Mouse (Mus musculus) thymus, adult 2 months (tissue): Measurements from ENCODE around the gene Pvalb. TPM values are rescaled to one million over a fixed set of nuclear protein-coding genes. Genes with fewer than 3 reads are reported as not detected.

Experiments used
- DNase-seq: peaks from one replicate; pipeline ENCODE4 v3.0.0; 2021
- H3K27ac ChIP-seq: fragments of 200-500 bp; 2 replicates; pipeline ENCODE4 v1.5.1; 2012; ENCODE audit warnings: low read length, control low read depth; ENCODE audit not compliant: control insufficient read depth, insufficient read depth
- H3K27me3 ChIP-seq: fragments of 200-500 bp; 2 replicates; pipeline ENCODE4 v1.6.1; 2012; ENCODE audit warnings: mild to moderate bottlenecking, low read length, moderate library complexity, mixed read lengths; ENCODE audit not compliant: control insufficient read depth, insufficient read depth
- H3K36me3 ChIP-seq: fragments of 200-500 bp; 2 replicates; pipeline ENCODE4 v1.6.1; 2012; ENCODE audit warnings: mild to moderate bottlenecking, low read length, moderate library complexity; ENCODE audit not compliant: control insufficient read depth, insufficient read depth
- H3K4me1 ChIP-seq: fragments of 200-500 bp; replicated peaks from 2 replicates; pipeline ENCODE4 v1.6.1; 2012; ENCODE audit warnings: low read length; ENCODE audit not compliant: control insufficient read depth, insufficient read depth
- H3K4me3 ChIP-seq: fragments of 200-500 bp; 2 replicates; pipeline ENCODE4 v1.5.1; 2012; ENCODE audit warnings: mild to moderate bottlenecking, low read length, control low read depth, moderate library complexity; ENCODE audit not compliant: control insufficient read depth, insufficient read depth
- CTCF ChIP-seq: fragments of 200-500 bp; IDR thresholded peaks from 2 replicates; pipeline ENCODE4 v1.5.1; 2012; ENCODE audit warnings: mild to moderate bottlenecking, control low read depth, low read length, moderate library complexity, borderline replicate concordance; ENCODE audit not compliant: control insufficient read depth, poor library complexity, insufficient read depth; ENCODE audit errors: extremely low read depth
- POLR2A ChIP-seq: fragments of 200-500 bp; IDR thresholded peaks from 2 replicates; pipeline ENCODE4 v1.6.1; 2012; ENCODE audit warnings: mild to moderate bottlenecking, low read length, control low read depth, moderate library complexity; ENCODE audit not compliant: control insufficient read depth, poor library complexity, insufficient read depth; ENCODE audit errors: extremely low read depth
- WGBS: fragments of 180-500 bp; shearing (Covaris S2); methylation state at CpG from one replicate; pipeline ENCODE4 v1.1.7; 2018; 5-methylcytosine and 5-hydroxymethylcytosine counted together
- polyA plus RNA-seq: library from polyadenylated mRNA; depleted of rRNA; stranded (reverse); fragments of >200 nt; gene quantifications from 2 replicates; pipeline ENCODE4 v1.2.3, GENCODE M21; 2012

Pvalb gene
- polyA plus RNA-seq, 1 experiment: 0.71 TPM

DNA sequence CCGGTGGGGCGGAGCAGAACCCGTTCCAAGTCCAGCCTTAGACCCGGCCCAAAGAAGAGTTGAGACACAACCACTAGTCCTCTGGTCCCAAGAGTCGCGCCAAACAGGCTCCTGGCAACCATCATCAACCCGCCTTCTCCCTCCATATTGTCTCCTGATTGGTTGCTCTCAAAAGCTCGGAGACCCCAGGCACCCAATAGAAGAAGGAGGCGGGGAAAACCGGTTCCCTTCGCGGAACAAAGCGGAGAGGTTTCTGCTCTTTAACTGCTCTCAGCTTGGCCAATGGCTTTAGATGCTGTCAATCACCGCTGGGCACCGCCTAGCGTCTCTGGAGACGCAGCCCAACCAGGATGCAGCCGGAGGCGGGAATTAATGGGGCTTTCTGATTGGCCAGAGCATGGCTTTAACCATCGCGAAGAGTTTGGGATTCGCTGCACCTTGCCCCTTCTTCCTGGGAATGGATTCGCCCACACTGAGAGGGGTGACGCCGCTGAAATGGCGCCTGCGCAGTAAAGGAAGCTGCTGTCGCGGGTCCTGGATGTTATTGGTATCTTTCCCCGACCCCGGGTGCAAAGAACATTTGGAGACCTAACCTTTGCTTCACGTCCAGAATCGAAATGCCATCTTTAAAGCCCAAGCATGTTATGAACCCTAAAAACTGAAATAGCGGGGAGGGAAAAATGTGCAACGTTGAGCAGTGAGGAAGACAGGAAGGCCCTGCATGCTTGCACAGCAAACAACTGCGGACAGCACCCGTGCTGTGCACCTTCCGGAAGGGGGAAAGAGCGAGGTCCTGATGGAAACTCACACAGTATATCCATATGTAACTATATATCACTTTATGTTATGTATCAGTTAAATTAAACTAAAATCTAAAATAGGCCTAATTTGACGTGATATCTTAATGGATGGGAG lies 32.0 kb downstream of the Pvalb start, which contains the start of gene Ift27:
Gene Ift27, minus strand, starts transcription at position 136 of the 915 bp plus-strand sequence.
- no peaks in the 10 kb centered on the region for H3K36me3 ChIP-seq
- peak within 1 kb of the TSS; percentile 51 for H3K27ac ChIP-seq
- 2% methylated on average over 40 of the region's 40 CpGs for WGBS
- H3K4me1 ChIP-seq: peaks cover 36% of the 10 kb centered on the region
- H3K27me3 ChIP-seq: no peaks in the 10 kb centered on the region
- peak; percentile 97 for DNase-seq
- TF ChIP-seq CTCF (peak; percentile 53; the same call in 1 of the 2 replicates), POLR2A (peak; percentile 62)
- peak within 1 kb of the TSS; percentile 66 for H3K4me3 ChIP-seq

DNA sequence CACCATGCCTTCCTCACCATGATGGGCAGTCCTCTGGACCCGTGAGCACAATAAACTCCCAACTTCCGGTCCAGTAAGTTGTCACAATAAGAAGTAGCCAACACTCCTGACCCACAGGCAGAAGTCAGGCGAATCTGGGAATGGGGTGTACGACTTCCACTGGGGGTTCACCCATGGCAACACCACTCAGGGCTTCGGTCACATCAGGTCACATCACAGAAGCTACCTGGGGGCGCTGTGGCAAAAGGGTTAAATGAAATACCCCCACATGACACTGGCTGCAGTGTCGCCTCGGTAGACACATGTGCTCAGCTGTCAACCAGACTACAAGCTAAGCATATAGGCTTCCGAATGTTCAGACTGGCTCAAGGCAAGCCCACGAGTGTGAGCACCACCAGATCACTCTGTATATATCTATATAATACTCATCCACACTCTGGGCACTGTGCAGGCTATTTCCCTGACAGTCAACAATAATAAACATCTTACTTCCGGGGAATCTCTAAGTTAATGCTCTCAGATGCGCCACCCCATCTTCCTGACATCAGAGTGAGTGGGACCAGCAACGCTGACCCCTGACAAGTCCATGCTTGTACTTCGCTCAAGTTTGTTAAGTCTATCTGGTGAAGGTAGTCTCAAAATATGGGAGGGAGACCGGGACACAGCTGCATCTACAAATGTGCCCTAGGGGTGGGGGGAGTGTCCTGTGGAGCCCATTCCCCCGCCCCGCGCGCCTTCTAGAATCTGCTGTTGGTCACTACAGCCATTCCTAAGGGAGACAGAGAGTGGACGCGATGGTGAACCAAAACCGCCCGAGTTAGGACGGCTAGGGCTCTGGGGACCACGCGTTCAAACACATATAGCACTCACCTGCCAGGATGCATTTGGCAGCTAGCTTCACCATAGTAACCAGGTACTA lies 33.0 kb downstream of the Pvalb start:
- peak overlapping the region; percentile 48; the same call in 1 of the 2 replicates for H3K27ac ChIP-seq
- DNase-seq: peak; percentile 15
- H3K4me3 ChIP-seq: peak overlapping the region; percentile 66
- TF ChIP-seq CTCF: no peak
- no peak for TF ChIP-seq POLR2A
- no peaks in the 10 kb centered on the region for H3K27me3 ChIP-seq
- 27% methylated on average over 26 of the region's 26 CpGs for WGBS
- H3K4me1 ChIP-seq: peaks cover 36% of the 10 kb centered on the region
- no peaks in the 10 kb centered on the region for H3K36me3 ChIP-seq

DNA sequence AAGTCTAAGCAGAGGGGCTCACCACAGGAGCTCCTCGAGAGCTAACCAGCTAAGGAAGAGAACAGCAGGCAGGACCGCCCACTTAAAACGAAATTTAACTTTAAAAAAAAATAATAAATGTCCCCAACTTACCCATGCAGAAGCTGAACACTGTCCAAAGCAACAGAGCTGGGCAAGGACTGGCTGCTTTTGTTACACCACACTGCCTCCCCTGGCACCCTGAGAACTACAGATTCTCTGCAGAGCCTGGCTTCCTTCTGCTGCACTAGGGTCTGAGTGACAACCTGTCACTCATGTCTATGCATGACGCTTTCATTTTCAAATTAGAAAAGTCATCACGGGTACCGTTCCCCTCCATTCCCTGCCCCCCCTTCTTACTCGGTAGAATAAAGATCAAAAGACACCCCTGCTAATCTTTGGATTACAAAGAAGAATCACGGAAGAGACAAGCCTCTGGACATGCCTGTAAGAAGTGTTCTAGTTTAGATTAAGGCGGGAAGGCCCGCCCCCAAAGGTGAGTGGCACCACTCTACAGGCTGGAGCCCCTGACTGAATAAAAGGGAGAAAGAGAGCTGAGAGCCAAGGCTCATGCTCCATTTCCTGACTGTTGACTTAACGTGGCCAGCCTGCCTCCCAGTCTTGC lies 33.8 kb downstream of the Pvalb start:
- no peaks in the 10 kb centered on the region for H3K36me3 ChIP-seq
- peak; percentile 61 for DNase-seq
- no peak for TF ChIP-seq POLR2A
- peaks cover 36% of the 10 kb centered on the region for H3K4me1 ChIP-seq
- H3K27ac ChIP-seq: peak overlapping the region; percentile 48; the same call in 1 of the 2 replicates
- no peaks in the 10 kb centered on the region for H3K27me3 ChIP-seq
- peak overlapping the region; percentile 16 for H3K4me3 ChIP-seq
- 46% methylated on average over 11 of the region's 11 CpGs for WGBS

DNA sequence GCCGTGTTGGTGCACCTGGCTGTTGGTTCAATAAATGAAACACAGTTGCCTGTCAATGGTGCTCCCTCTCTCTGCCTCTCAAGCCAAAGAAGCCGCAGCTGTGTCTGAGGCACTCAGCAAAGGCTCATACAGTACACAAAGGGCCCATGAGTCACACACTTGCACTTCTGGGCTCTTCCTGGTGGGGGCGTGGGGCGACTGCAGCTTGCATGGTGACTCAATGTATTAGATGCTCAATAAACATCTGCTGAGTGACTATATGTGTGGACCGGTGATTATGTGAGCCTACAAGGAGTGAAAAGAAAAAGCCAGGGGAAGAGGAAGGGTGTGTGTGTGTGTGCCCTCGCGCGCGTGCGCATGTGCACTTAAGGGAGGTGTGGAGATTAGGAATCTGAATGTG lies 34.5 kb downstream of the Pvalb start:
- DNase-seq: peak; percentile 36
- WGBS: 94% methylated on average over 10 of the region's 10 CpGs
- H3K4me1 ChIP-seq: peaks cover 36% of the 10 kb centered on the region

DNA sequence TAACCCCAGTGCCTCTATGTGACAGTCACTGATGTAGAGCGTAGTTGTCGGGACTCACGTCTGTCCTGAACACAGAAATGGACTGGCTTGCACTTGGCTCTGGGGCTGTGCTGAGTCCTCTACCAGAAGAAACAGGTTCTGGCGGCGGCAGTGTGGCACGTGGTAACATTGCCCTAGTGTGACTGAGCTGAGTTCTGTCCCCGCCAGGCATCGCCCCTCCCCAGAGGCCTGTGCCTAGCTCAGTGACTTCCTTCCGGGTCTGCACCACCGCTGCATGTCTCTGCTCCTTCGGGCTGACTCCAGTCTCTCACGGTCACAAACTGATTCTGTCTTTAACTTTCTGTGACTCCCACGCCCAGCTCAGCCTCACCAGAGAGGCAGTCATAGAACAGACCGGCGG lies 35.5 kb downstream of the Pvalb start:
- Histone ChIP-seq H3K36me3 (no peaks in the 10 kb centered on the region), H3K4me1 (peaks cover 36% of the 10 kb centered on the region), H3K4me3 (peak overlapping the region; percentile 34), H3K27me3 (no peaks in the 10 kb centered on the region), H3K27ac (peak overlapping the region; percentile 68; the same call in 1 of the 2 replicates)
- TF ChIP-seq CTCF (no peak), POLR2A (no peak)
- WGBS: 59% methylated on average over 15 of the region's 15 CpGs
- DNase-seq: peak; percentile 77

More for the DNA sequence above, 34.5 kb downstream of the Pvalb start:
- no peaks in the 10 kb centered on the region for H3K27me3 ChIP-seq
- H3K4me3 ChIP-seq: no peak overlapping the region
- H3K36me3 ChIP-seq: no peaks in the 10 kb centered on the region
- H3K27ac ChIP-seq: peak overlapping the region; percentile 19; the same call in 1 of the 2 replicates
- TF ChIP-seq CTCF: no peak
- no peak for TF ChIP-seq POLR2A

DNA sequence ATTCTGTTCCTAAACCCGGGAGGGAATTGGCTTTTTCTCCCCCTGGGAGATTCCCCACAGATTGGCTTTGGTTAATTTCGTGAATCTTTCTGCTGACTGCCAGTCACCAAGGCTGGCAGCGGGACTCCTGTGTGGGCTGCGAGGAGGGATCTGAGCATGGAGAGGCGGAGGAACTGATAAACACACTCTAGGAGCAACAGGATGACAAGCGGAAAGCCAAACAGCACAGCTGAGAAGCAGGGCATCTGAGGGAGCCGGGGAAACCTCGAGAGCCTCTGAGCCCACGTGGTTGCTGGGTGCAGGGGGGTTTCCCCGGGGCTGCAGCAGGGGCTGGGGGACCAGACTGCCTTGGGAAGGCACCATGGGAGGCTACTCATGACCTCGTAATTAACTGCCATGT lies 36.6 kb downstream of the Pvalb start:
- no peaks in the 10 kb centered on the region for H3K36me3 ChIP-seq
- no peak for DNase-seq
- no peaks in the 10 kb centered on the region for H3K27me3 ChIP-seq
- 77% methylated on average over 11 of the region's 11 CpGs for WGBS
- no peak overlapping the region for H3K27ac ChIP-seq
- TF ChIP-seq CTCF (no peak), POLR2A (no peak)
- H3K4me1 ChIP-seq: peaks cover 32% of the 10 kb centered on the region
- no peak overlapping the region for H3K4me3 ChIP-seq
